Mouse (Mus musculus): ENCODE measurements around the gene Lrrc17. TPM values are rescaled to one million over a fixed set of nuclear protein-coding genes. Genes with fewer than 3 reads are reported as not detected.

Lrrc17 gene
- polyA plus RNA-seq (2014; fragmentation: Nextera tagmentation; extraction: Ambion mirVana) = 16.7 and 17.9 TPM in 2 replicates

GRCm38 (mm10) chr5:21543409-21544201 is at the start of gene Lrrc17:
Lrrc17 (plus strand) TSS chr5:21543559.
- Histone ChIP-seq H3K4me2 (ENCODE audit: low read length) (peak within 1 kb of the TSS; percentile 53), H3K27me3 (ENCODE audit: control insufficient read depth, insufficient read depth, low read length) (no peaks in the 10 kb centered on the region), H3K4me1 (ENCODE audit: control insufficient read depth in 2 of 2, insufficient read depth in 2 of 2, low read length in 2 of 2) (peaks cover 2 to 3% of the 10 kb centered on the region in 2 experiments; a peak in 1 of 4 replicates), H3K9me3 (ENCODE audit: control insufficient read depth, low read length) (0 out of 2 replicates have a peak, but pooled peaks cover 4% of the 10 kb centered on the region), H3K27ac (replicated peaks in 1 of 2; ENCODE audit: control insufficient read depth in 1 of 2, insufficient read depth in 1 of 2, low read depth in 2 of 2, low read length in 2 of 2) (peak within 1 kb of the TSS; percentile 63 to 84), H3K4me3 (ENCODE audit: control insufficient read depth in 1 of 2, insufficient read depth in 1 of 2, low read depth in 1 of 2, low read length in 2 of 2) (peak within 1 kb of the TSS; percentile 31 to 45), H3K36me3 (ENCODE audit: control insufficient read depth, insufficient read depth, low read length) (no peaks in the 10 kb centered on the region), H3K9ac (ENCODE audit: low read length) (peak within 1 kb of the TSS; percentile 47; the same call in 1 of the 2 replicates)
- no peak for ATAC-seq (ENCODE audit: insufficient number of reproducible peaks, insufficient read depth, low FRiP score, low read depth)
- 38% methylated on average over 17 of the region's 17 CpGs for WGBS

- Histone ChIP-seq H3K4me1 (ENCODE audit: control insufficient read depth in 2 of 2, insufficient read depth in 2 of 2, low read length in 2 of 2) (peaks cover 8 to 13% of the 10 kb centered on the region in 2 experiments), H3K4me3 (ENCODE audit: control insufficient read depth in 1 of 2, insufficient read depth in 1 of 2, low read depth in 1 of 2, low read length in 2 of 2) (no peak overlapping the region), H3K27me3 (ENCODE audit: control insufficient read depth, insufficient read depth, low read length) (no peaks in the 10 kb centered on the region), H3K9me3 (ENCODE audit: control insufficient read depth, low read length) (no peaks in the 10 kb centered on the region), H3K36me3 (ENCODE audit: control insufficient read depth, insufficient read depth, low read length) (no peaks in the 10 kb centered on the region), H3K4me2 (ENCODE audit: low read length) (no peak overlapping the region), H3K9ac (ENCODE audit: low read length) (no peak overlapping the region), H3K27ac (replicated peaks in 1 of 2; ENCODE audit: control insufficient read depth in 1 of 2, insufficient read depth in 1 of 2, low read depth in 2 of 2, low read length in 2 of 2) (no peak overlapping the region)
- no peak for ATAC-seq (ENCODE audit: insufficient number of reproducible peaks, insufficient read depth, low FRiP score, low read depth)
- 64% methylated on average over 3 of the region's 3 CpGs for WGBS
These were observed 48.6 kb upstream of the Lrrc17 start for GRCm38 (mm10) chr5:21494781-21495180.

GRCm38 (mm10) chr5:21496321-21496720 is 47.0 kb upstream of the Lrrc17 start:
- peaks cover 6 to 13% of the 10 kb centered on the region in 2 experiments for H3K4me1 ChIP-seq (ENCODE audit: control insufficient read depth in 2 of 2, insufficient read depth in 2 of 2, low read length in 2 of 2)
- no peaks in the 10 kb centered on the region for H3K9me3 ChIP-seq (ENCODE audit: control insufficient read depth, low read length)
- WGBS = 54% methylated on average over 6 of the region's 6 CpGs
- H3K9ac ChIP-seq (ENCODE audit: low read length) = no peak overlapping the region
- peak overlapping the region in 1 of 2 experiments; percentile 10; a peak in 1 of 4 replicates for H3K27ac ChIP-seq (replicated peaks in 1 of 2; ENCODE audit: control insufficient read depth in 1 of 2, insufficient read depth in 1 of 2, low read depth in 2 of 2, low read length in 2 of 2)
- ATAC-seq (ENCODE audit: insufficient number of reproducible peaks, insufficient read depth, low FRiP score, low read depth) = no peak
- no peaks in the 10 kb centered on the region for H3K36me3 ChIP-seq (ENCODE audit: control insufficient read depth, insufficient read depth, low read length)
- no peak overlapping the region for H3K4me2 ChIP-seq (ENCODE audit: low read length)
- no peaks in the 10 kb centered on the region for H3K27me3 ChIP-seq (ENCODE audit: control insufficient read depth, insufficient read depth, low read length)
- H3K4me3 ChIP-seq (ENCODE audit: control insufficient read depth in 1 of 2, insufficient read depth in 1 of 2, low read depth in 1 of 2, low read length in 2 of 2) = no peak overlapping the region

- Histone ChIP-seq H3K27me3 (ENCODE audit: control insufficient read depth, insufficient read depth, low read length) (no peaks in the 10 kb centered on the region), H3K36me3 (ENCODE audit: control insufficient read depth, insufficient read depth, low read length) (no peaks in the 10 kb centered on the region), H3K4me1 (ENCODE audit: control insufficient read depth in 2 of 2, insufficient read depth in 2 of 2, low read length in 2 of 2) (peaks cover 6 to 13% of the 10 kb centered on the region in 2 experiments), H3K9me3 (ENCODE audit: control insufficient read depth, low read length) (no peaks in the 10 kb centered on the region), H3K9ac (ENCODE audit: low read length) (no peak overlapping the region), H3K4me2 (ENCODE audit: low read length) (no peak overlapping the region), H3K4me3 (ENCODE audit: control insufficient read depth in 1 of 2, insufficient read depth in 1 of 2, low read depth in 1 of 2, low read length in 2 of 2) (no peak overlapping the region), H3K27ac (replicated peaks in 1 of 2; ENCODE audit: control insufficient read depth in 1 of 2, insufficient read depth in 1 of 2, low read depth in 2 of 2, low read length in 2 of 2) (peak overlapping the region in 1 of 2 experiments; percentile 10; a peak in 1 of 4 replicates)
- 56% methylated on average over 3 of the region's 3 CpGs for WGBS
- ATAC-seq (ENCODE audit: insufficient number of reproducible peaks, insufficient read depth, low FRiP score, low read depth) = no peak
These were observed 46.5 kb upstream of the Lrrc17 start for GRCm38 (mm10) chr5:21496881-21497280.

GRCm38 (mm10) chr5:21498490-21498889 is 44.9 kb upstream of the Lrrc17 start:
- Histone ChIP-seq H3K9ac (ENCODE audit: low read length) (no peak overlapping the region), H3K9me3 (ENCODE audit: control insufficient read depth, low read length) (no peaks in the 10 kb centered on the region), H3K4me1 (ENCODE audit: control insufficient read depth in 2 of 2, insufficient read depth in 2 of 2, low read length in 2 of 2) (peaks cover 6 to 13% of the 10 kb centered on the region in 2 experiments), H3K4me2 (ENCODE audit: low read length) (no peak overlapping the region), H3K27me3 (ENCODE audit: control insufficient read depth, insufficient read depth, low read length) (no peaks in the 10 kb centered on the region), H3K36me3 (ENCODE audit: control insufficient read depth, insufficient read depth, low read length) (no peaks in the 10 kb centered on the region), H3K4me3 (ENCODE audit: control insufficient read depth in 1 of 2, insufficient read depth in 1 of 2, low read depth in 1 of 2, low read length in 2 of 2) (no peak overlapping the region), H3K27ac (replicated peaks in 1 of 2; ENCODE audit: control insufficient read depth in 1 of 2, insufficient read depth in 1 of 2, low read depth in 2 of 2, low read length in 2 of 2) (no peak overlapping the region)
- ATAC-seq (ENCODE audit: insufficient number of reproducible peaks, insufficient read depth, low FRiP score, low read depth) = no peak
- 83% methylated on average over 2 of the region's 2 CpGs for WGBS

- no peaks in the 10 kb centered on the region for H3K9me3 ChIP-seq (ENCODE audit: control insufficient read depth, low read length)
- H3K36me3 ChIP-seq (ENCODE audit: control insufficient read depth, insufficient read depth, low read length) = no peaks in the 10 kb centered on the region
- no peak for ATAC-seq (ENCODE audit: insufficient number of reproducible peaks, insufficient read depth, low FRiP score, low read depth)
- no peak overlapping the region for H3K27ac ChIP-seq (replicated peaks in 1 of 2; ENCODE audit: control insufficient read depth in 1 of 2, insufficient read depth in 1 of 2, low read depth in 2 of 2, low read length in 2 of 2)
- H3K4me1 ChIP-seq (ENCODE audit: control insufficient read depth in 2 of 2, insufficient read depth in 2 of 2, low read length in 2 of 2) = peaks cover 6 to 13% of the 10 kb centered on the region in 2 experiments
- H3K9ac ChIP-seq (ENCODE audit: low read length) = no peak overlapping the region
- no peak overlapping the region for H3K4me3 ChIP-seq (ENCODE audit: control insufficient read depth in 1 of 2, insufficient read depth in 1 of 2, low read depth in 1 of 2, low read length in 2 of 2)
- H3K4me2 ChIP-seq (ENCODE audit: low read length) = no peak overlapping the region
- no peaks in the 10 kb centered on the region for H3K27me3 ChIP-seq (ENCODE audit: control insufficient read depth, insufficient read depth, low read length)
- WGBS = 82% methylated on average over 11 of the region's 11 CpGs
These were observed 44.4 kb upstream of the Lrrc17 start for GRCm38 (mm10) chr5:21498925-21499324.

GRCm38 (mm10) chr5:21500133-21500532 is 43.2 kb upstream of the Lrrc17 start:
- Histone ChIP-seq H3K36me3 (ENCODE audit: control insufficient read depth, insufficient read depth, low read length) (no peaks in the 10 kb centered on the region), H3K9me3 (ENCODE audit: control insufficient read depth, low read length) (no peaks in the 10 kb centered on the region), H3K9ac (ENCODE audit: low read length) (no peak overlapping the region), H3K4me1 (ENCODE audit: control insufficient read depth in 2 of 2, insufficient read depth in 2 of 2, low read length in 2 of 2) (peaks cover 6 to 13% of the 10 kb centered on the region in 2 experiments), H3K4me2 (ENCODE audit: low read length) (no peak overlapping the region), H3K4me3 (ENCODE audit: control insufficient read depth in 1 of 2, insufficient read depth in 1 of 2, low read depth in 1 of 2, low read length in 2 of 2) (no peak overlapping the region), H3K27me3 (ENCODE audit: control insufficient read depth, insufficient read depth, low read length) (no peaks in the 10 kb centered on the region), H3K27ac (replicated peaks in 1 of 2; ENCODE audit: control insufficient read depth in 1 of 2, insufficient read depth in 1 of 2, low read depth in 2 of 2, low read length in 2 of 2) (no peak overlapping the region)
- WGBS = 83% methylated on average over 10 of the region's 10 CpGs
- no peak for ATAC-seq (ENCODE audit: insufficient number of reproducible peaks, insufficient read depth, low FRiP score, low read depth)

Measured in heart, embryonic 14.5 days (tissue).